Mouse (Mus musculus): ENCODE measurements around the gene Sox3.

The Sox3 gene
- long read RNA-seq, experiment 1, result 0 reads
- long read RNA-seq, experiment 2, result 0 reads

- intact Hi-C loops (cut with DNase I), result no loop called here
These were observed at the start of gene Sox3 for GRCm38 (mm10) chrX:60892801-60893681. Gene Sox3 (minus strand): TSS chrX:60893430.

GRCm38 (mm10) chrX:60940225-60940624, 47.0 kb upstream of the Sox3 start:
- intact Hi-C loops (cut with DNase I), result no loop called here

- intact Hi-C loops (cut with DNase I), result no loop called here
These were observed 6.3 kb upstream of the Sox3 start for GRCm38 (mm10) chrX:60899546-60899945.

GRCm38 (mm10) chrX:60898641-60899040, 5.4 kb upstream of the Sox3 start:
- intact Hi-C loops (cut with DNase I), result no loop called here

- intact Hi-C loops (cut with DNase I), result no loop called here
These were observed 3.1 kb upstream of the Sox3 start for GRCm38 (mm10) chrX:60896296-60896695.

- intact Hi-C loops (cut with DNase I), result no loop called here
These were observed 2.2 kb upstream of the Sox3 start for GRCm38 (mm10) chrX:60895416-60895815.

- intact Hi-C loops (cut with DNase I), result no loop called here
These were observed 702 bp upstream of the Sox3 start for GRCm38 (mm10) chrX:60893720-60894543.

GRCm38 (mm10) chrX:60892098-60892800, 981 bp downstream of the Sox3 start:
- intact Hi-C loops (cut with DNase I), result no loop called here

GRCm38 (mm10) chrX:60891329-60892095, 1.7 kb downstream of the Sox3 start:
- intact Hi-C loops (cut with DNase I), result no loop called here

GRCm38 (mm10) chrX:60890651-60891050, 2.6 kb downstream of the Sox3 start:
- intact Hi-C loops (cut with DNase I), result no loop called here

- intact Hi-C loops (cut with DNase I), result no loop called here
These were observed 3.2 kb downstream of the Sox3 start for GRCm38 (mm10) chrX:60889956-60890485.
